Mouse (Mus musculus): ENCODE results near the gene Mypop. TPM values are rescaled to one million over a fixed set of nuclear protein-coding genes. Genes with fewer than 3 reads are reported as not detected.

The Mypop gene
- total RNA-seq, 2 experiments from 2014 or later: 6.3 to 6.7 TPM

- H3K27ac ChIP-seq: no peak overlapping the region
- intact Hi-C loops (cut with DNase I): no loop called here
- TF ChIP-seq CTCF (IDR thresholded peaks at IDR 0.05): peak; percentile 73
- no peak overlapping the region for H3K4me3 ChIP-seq
- DNase-seq: peak; percentile 67
These were observed 38.1 kb downstream of the Mypop start for GRCm38 (mm10) chr7:19029084-19029653.

GRCm38 (mm10) chr7:19031641-19032040 is 40.6 kb downstream of the Mypop start:
- no peak overlapping the region for H3K27ac ChIP-seq
- intact Hi-C loops (cut with DNase I): no loop called here
- H3K4me3 ChIP-seq: no peak overlapping the region
- no peak for DNase-seq
- TF ChIP-seq CTCF (IDR thresholded peaks at IDR 0.05): no peak

- no peak overlapping the region for H3K4me3 ChIP-seq
- no peak for TF ChIP-seq CTCF (IDR thresholded peaks at IDR 0.05)
- intact Hi-C loops (cut with DNase I): no loop called here
- no peak for DNase-seq
- no peak overlapping the region for H3K27ac ChIP-seq
These were observed 53.6 kb downstream of the Mypop start for GRCm38 (mm10) chr7:19044616-19045015.

GRCm38 (mm10) chr7:19046286-19047069 is 55.4 kb downstream of the Mypop start:
- Histone ChIP-seq H3K4me3 (no peak overlapping the region), H3K27ac (peak overlapping the region; percentile 69)
- peak; percentile 14; the same call in 1 of the 2 replicates for TF ChIP-seq CTCF (IDR thresholded peaks at IDR 0.05)
- intact Hi-C loops (cut with DNase I): no loop called here
- peak; percentile 88 for DNase-seq

GRCm38 (mm10) chr7:19048006-19048527 is 57.0 kb downstream of the Mypop start:
- H3K4me3 ChIP-seq: no peak overlapping the region
- intact Hi-C loops (cut with DNase I): no loop called here
- no peak for DNase-seq
- no peak for TF ChIP-seq CTCF (IDR thresholded peaks at IDR 0.05)
- H3K27ac ChIP-seq: no peak overlapping the region

- Histone ChIP-seq H3K27ac (no peak overlapping the region), H3K4me3 (no peak overlapping the region)
- DNase-seq: no peak
- intact Hi-C loops (cut with DNase I): no loop called here
- TF ChIP-seq CTCF (IDR thresholded peaks at IDR 0.05): no peak
These were observed 58.2 kb downstream of the Mypop start for GRCm38 (mm10) chr7:19049252-19049651.

- Histone ChIP-seq H3K4me3 (no peak overlapping the region), H3K27ac (no peak overlapping the region)
- DNase-seq: no peak
- no peak for TF ChIP-seq CTCF (IDR thresholded peaks at IDR 0.05)
- intact Hi-C loops (cut with DNase I): no loop called here
These were observed 59.1 kb downstream of the Mypop start for GRCm38 (mm10) chr7:19050172-19050571.

- intact Hi-C loops (cut with DNase I): no loop called here
- Histone ChIP-seq H3K27ac (peak overlapping the region; percentile 46), H3K4me3 (no peak overlapping the region)
- DNase-seq: peak; percentile 46
- no peak for TF ChIP-seq CTCF (IDR thresholded peaks at IDR 0.05)
These were observed 60.1 kb downstream of the Mypop start for GRCm38 (mm10) chr7:19051161-19051560.

Other genes starting within 250 kb of the Mypop start
- gene Psg19, start 192.7 kb upstream of the Mypop start, total RNA-seq (2021): not detected
- gene Psg17, start 169.6 kb upstream of the Mypop start, total RNA-seq (2021): not detected
- 1 to 10 TPM; 2.4 to 4.0 TPM for gene Mill2, start 151.3 kb upstream of the Mypop start, total RNA-seq (2021)
- gene Pglyrp1, start 119.9 kb upstream of the Mypop start, total RNA-seq (2021): not detected
- gene Ccdc61, start 80.8 kb upstream of the Mypop start, total RNA-seq (2021): 1 to 10 TPM; 4.1 to 5.6 TPM
- gene Nova2, start 65.4 kb upstream of the Mypop start, total RNA-seq (2021): 1 to 10 TPM; 1.6 to 2.1 TPM
- not detected for gene Nanos2, start 3.8 kb upstream of the Mypop start, total RNA-seq (2021)
- gene Irf2bp1, start 12.8 kb downstream of the Mypop start, total RNA-seq (2021): 10 to 100 TPM; 18.2 to 20.5 TPM
- not detected for gene Foxa3, start 32.3 kb downstream of the Mypop start, total RNA-seq (2021)
- gene Sympk, start 33.1 kb downstream of the Mypop start, total RNA-seq (2021): 10 to 100 TPM; 70.9 to 81.5 TPM
- gene Rsph6a, start 63.4 kb downstream of the Mypop start, total RNA-seq (2021): not detected
- 10 to 100 TPM; 31.9 to 32.1 TPM for gene Dmwd, start 85.0 kb downstream of the Mypop start, total RNA-seq (2021)
- 100 to 1,000 TPM; 265 to 336 TPM for gene Dmpk, start 92.6 kb downstream of the Mypop start, total RNA-seq (2021)
- gene Six5, start 103.3 kb downstream of the Mypop start, total RNA-seq (2021): 1 to 10 TPM in 1 of 2 experiments, under 1 TPM in 1; 0.89 to 2.3 TPM
- gene Gm4969, start 127.1 kb downstream of the Mypop start, total RNA-seq (2021): not detected
- gene Fbxo46, start 128.6 kb downstream of the Mypop start, total RNA-seq (2021): 1 to 10 TPM; 2.3 to 3.0 TPM
- gene Qpctl, start 158.0 kb downstream of the Mypop start, total RNA-seq (2021): 1 to 10 TPM; 2.0 TPM
- gene Snrpd2, start 158.5 kb downstream of the Mypop start, total RNA-seq (2021): 10 to 100 TPM; 49.7 to 58.0 TPM
- not detected for gene Gipr, start 174.9 kb downstream of the Mypop start, total RNA-seq (2021)
- gene Eml2, start 185.2 kb downstream of the Mypop start, total RNA-seq (2021): 10 to 100 TPM in 1 of 2 experiments, 1 to 10 TPM in 1; 9.5 to 10.5 TPM
- 1 to 10 TPM; 1.9 to 2.9 TPM for gene Gpr4, start 221.3 kb downstream of the Mypop start, total RNA-seq (2021)
- gene Opa3, start 237.1 kb downstream of the Mypop start, total RNA-seq (2021): 10 to 100 TPM; 41.9 to 52.4 TPM